Mouse (Mus musculus) heart, postnatal 0 days (tissue): ENCODE measurements at regions not wholly inside any gene's neighbourhood (a gene's known extent, or its start where the extent isn't known, plus 50 kb on each side); places are given as distances from the start of the nearest gene placed in this dataset.

Experiments
- CTCF ChIP-seq: IDR thresholded peaks from 2 replicates; pipeline ENCODE4 v1.5.1; 2016; ENCODE audit warnings: antibody characterized with exemption, control low read depth, low read depth
- EP300 ChIP-seq: IDR thresholded peaks from 2 replicates; pipeline ENCODE4 v1.6.1; 2016; ENCODE audit warnings: antibody characterized with exemption, low read depth

DNA sequence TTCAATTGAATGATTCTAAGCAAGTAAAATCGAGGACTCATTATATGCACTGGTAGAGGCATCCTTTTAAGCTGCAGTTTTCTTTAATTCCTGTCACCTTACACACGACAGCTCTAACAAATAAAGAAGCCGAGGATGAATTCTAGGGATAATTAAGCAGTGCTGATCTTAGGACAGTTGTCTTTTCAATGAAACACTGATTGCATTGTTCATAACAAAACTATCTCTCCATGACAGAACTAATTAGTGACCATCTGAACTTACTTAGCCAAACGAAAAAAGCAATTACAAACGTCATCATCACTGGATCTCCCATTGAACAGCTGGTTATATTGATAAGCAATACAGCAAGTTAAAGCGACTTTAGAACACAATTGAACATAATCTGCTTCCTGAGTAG lies 1579.7 kb upstream of the G6pd2 start:
- TF ChIP-seq CTCF = no peak
- no peak for TF ChIP-seq EP300
